Mouse (Mus musculus) embryo, embryonic 11.5 days (tissue): ENCODE data around the gene Tgfb2.
A peak's percentile ranks its signal among the peaks of the same experiment; 100 is the strongest.

Experiments
- DNase-seq: peaks from one replicate; pipeline ENCODE4 v3.0.0-alpha.2; 2012; ENCODE audit warnings: low read depth, low spot score

Gene Tgfb2

GRCm38 (mm10) chr1:186705915-186706248 lies at the start of gene Tgfb2:
Gene Tgfb2 (minus strand): TSS chr1:186705989.
- DNase-seq = no peak

GRCm38 (mm10) chr1:186749675-186750283 lies 44.0 kb upstream of the Tgfb2 start:
- no peak for DNase-seq

- peak; percentile 89 for DNase-seq
These were observed 43.2 kb upstream of the Tgfb2 start, which contains the start of gene Rrp15 for GRCm38 (mm10) chr1:186748724-186749653. Gene Rrp15 (minus strand): TSS chr1:186749358.

GRCm38 (mm10) chr1:186739828-186740227 lies 34.0 kb upstream of the Tgfb2 start:
- no peak for DNase-seq

- no peak for DNase-seq
These were observed 29.7 kb upstream of the Tgfb2 start for GRCm38 (mm10) chr1:186735537-186735936.

GRCm38 (mm10) chr1:186733052-186733451 lies 27.3 kb upstream of the Tgfb2 start:
- no peak for DNase-seq

- DNase-seq = no peak
These were observed 23.0 kb upstream of the Tgfb2 start for GRCm38 (mm10) chr1:186728778-186729177.

GRCm38 (mm10) chr1:186726117-186726516 lies 20.3 kb upstream of the Tgfb2 start:
- no peak for DNase-seq

GRCm38 (mm10) chr1:186722299-186722698 lies 16.5 kb upstream of the Tgfb2 start:
- no peak for DNase-seq

- peak; percentile 78 for DNase-seq
These were observed 16.1 kb upstream of the Tgfb2 start for GRCm38 (mm10) chr1:186721846-186722245.

- DNase-seq = no peak
These were observed 15.4 kb upstream of the Tgfb2 start for GRCm38 (mm10) chr1:186721166-186721565.

- no peak for DNase-seq
These were observed 13.9 kb upstream of the Tgfb2 start for GRCm38 (mm10) chr1:186719708-186720107.

- DNase-seq = no peak
These were observed 13.1 kb upstream of the Tgfb2 start for GRCm38 (mm10) chr1:186718881-186719280.

GRCm38 (mm10) chr1:186714980-186715896 lies 9.4 kb upstream of the Tgfb2 start:
- no peak for DNase-seq

- DNase-seq = no peak
These were observed 8.4 kb upstream of the Tgfb2 start for GRCm38 (mm10) chr1:186714215-186714614.

GRCm38 (mm10) chr1:186712802-186713471 lies 7.1 kb upstream of the Tgfb2 start:
- DNase-seq = no peak

- DNase-seq = peak; percentile 63
These were observed 430 bp downstream of the Tgfb2 start for GRCm38 (mm10) chr1:186705203-186705914.

- DNase-seq = no peak
These were observed 1.6 kb downstream of the Tgfb2 start for GRCm38 (mm10) chr1:186703980-186704701.

- no peak for DNase-seq
These were observed 2.4 kb downstream of the Tgfb2 start for GRCm38 (mm10) chr1:186703256-186703979.
